Comparison of ENCODE assay signal across 9 mouse cellular contexts in the genomic region with DNA sequence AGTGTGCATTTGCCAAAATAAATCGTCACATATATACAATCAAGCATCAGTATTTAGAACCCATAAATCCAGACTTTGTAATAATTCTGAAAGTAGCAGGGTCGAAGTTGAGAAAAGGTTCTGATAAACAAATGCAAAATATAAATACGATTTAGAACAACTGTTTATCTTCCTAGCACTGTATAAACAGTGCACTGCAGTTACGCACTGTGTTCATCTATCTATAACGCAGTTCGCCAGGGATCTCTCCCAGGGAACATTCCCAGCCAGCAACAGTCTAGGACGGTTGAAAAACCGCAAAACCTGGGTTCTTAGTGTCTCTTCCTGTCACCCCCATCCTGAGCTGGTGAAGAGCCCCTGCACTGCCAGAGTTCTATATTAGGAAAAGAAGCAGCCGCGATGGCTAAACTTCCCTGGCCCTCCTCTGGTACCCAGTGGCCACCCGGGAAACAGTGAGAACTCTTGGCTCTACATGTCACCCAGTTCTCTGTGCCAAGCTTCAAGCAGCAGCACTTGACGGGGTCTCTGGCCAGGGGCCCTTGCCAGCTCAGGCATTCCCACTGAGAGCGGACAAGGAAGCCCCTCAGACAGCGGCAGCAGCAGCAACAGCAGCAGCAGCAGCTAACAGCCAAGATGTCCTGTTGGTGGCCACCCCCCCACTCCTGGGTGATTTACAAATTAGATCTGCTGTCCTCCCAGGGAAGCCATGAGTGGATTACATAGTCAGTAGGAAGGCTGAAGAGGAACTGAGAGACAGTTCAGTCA. TPM values are rescaled to one million over a fixed set of nuclear protein-coding genes. Genes with fewer than 3 reads are reported as not detected.
A peak's percentile ranks its signal among the peaks of the same experiment; 100 is the strongest.
DNase-seq lines count a peak whose midpoint lies in the region; ATAC-seq and TF ChIP-seq lines count a peak whose summit lies in the region.
"Had no signal": no experiment of that assay in that cellular context is flagged by ENCODE, and none has a peak within 500 bp of the region (broad histone marks: within the 10 kb centered on the region; RNA-seq: fewer than 3 reads in every experiment).

No protein-coding gene starts in this region.

- no peak for TF ChIP-seq EP300 in stomach, postnatal 0 days (optimal IDR thresholded peaks at IDR 0.05)

- H3K36me3 ChIP-seq in hindbrain, embryonic 14.5 days (replicated peaks; ENCODE audit: control insufficient read depth, insufficient read depth), result no peaks in the 10 kb centered on the region
- no peaks in the 10 kb centered on the region for H3K36me3 ChIP-seq in hindbrain, embryonic 11.5 days (ENCODE audit: control insufficient read depth, insufficient read depth, low read length)
- no peaks in the 10 kb centered on the region for H3K36me3 ChIP-seq in intestine, embryonic 15.5 days
- H3K36me3 ChIP-seq in stomach, postnatal 0 days (ENCODE audit: control insufficient read depth, insufficient read depth, low read length), result no peaks in the 10 kb centered on the region
- H3K36me3 ChIP-seq: liver, embryonic 13.5 days had no signal

- H3K4me2 ChIP-seq in hindbrain, embryonic 14.5 days (replicated peaks), result no peak overlapping the region
- no peak overlapping the region for H3K4me2 ChIP-seq in hindbrain, embryonic 11.5 days (replicated peaks; ENCODE audit: low read depth, low read length)
- no peak overlapping the region for H3K4me2 ChIP-seq in intestine, embryonic 15.5 days (replicated peaks)
- H3K4me2 ChIP-seq in stomach, postnatal 0 days (replicated peaks; ENCODE audit: low read depth), result peak overlapping the region; percentile 25; the same call in 1 of the 2 replicates
- H3K4me2 ChIP-seq: liver, embryonic 13.5 days had no signal

- H3K9ac ChIP-seq in hindbrain, embryonic 14.5 days, result no peak overlapping the region
- H3K9ac ChIP-seq in hindbrain, embryonic 11.5 days (ENCODE audit: low read depth, low read length), result no peak overlapping the region
- H3K9ac ChIP-seq in intestine, embryonic 15.5 days, result no peak overlapping the region
- H3K9ac ChIP-seq in stomach, postnatal 0 days (ENCODE audit: low read length), result 0 out of 2 replicates have a peak overlapping the region, but pooled peaks have one; percentile 8
- H3K9ac ChIP-seq: liver, embryonic 13.5 days had no signal

- H3K4me1 ChIP-seq in hindbrain, embryonic 14.5 days (replicated peaks; ENCODE audit: control insufficient read depth, insufficient read depth, low read length), result peaks cover 7% of the 10 kb centered on the region
- no peaks in the 10 kb centered on the region for H3K4me1 ChIP-seq in hindbrain, embryonic 11.5 days (replicated peaks; ENCODE audit: control insufficient read depth, insufficient read depth, low read length)
- peaks cover 91% of the 10 kb centered on the region for H3K4me1 ChIP-seq in intestine, embryonic 15.5 days (replicated peaks)
- H3K4me1 ChIP-seq in stomach, postnatal 0 days (replicated peaks; ENCODE audit: control insufficient read depth, insufficient read depth), result peaks cover 34% of the 10 kb centered on the region

- H3K27ac ChIP-seq in hindbrain, embryonic 14.5 days, result peak overlapping the region; percentile 66
- no peak overlapping the region for H3K27ac ChIP-seq in hindbrain, embryonic 11.5 days (ENCODE audit: low read depth, low read length)
- peak overlapping the region; percentile 90 for H3K27ac ChIP-seq in intestine, embryonic 15.5 days
- peak overlapping the region; percentile 90 for H3K27ac ChIP-seq in stomach, postnatal 0 days (replicated peaks)
- H3K27ac ChIP-seq: liver, embryonic 13.5 days had no signal

- DNase-seq in hindbrain, embryonic 14.5 days (ENCODE audit: low spot score), result no peak
- no peak for DNase-seq in hindbrain, embryonic 11.5 days (ENCODE audit: low spot score)
- DNase-seq in right cerebral cortex, postnatal 4 days, result peak; percentile 39
- DNase-seq in right cerebral cortex, postnatal 25 days, result no peak
- DNase-seq in stomach, postnatal 0 days (ENCODE audit: low spot score), result no peak
- DNase-seq in embryo, embryonic 11 days, result no peak
- DNase-seq: liver, embryonic 13.5 days had no signal

- H3K27me3 ChIP-seq in hindbrain, embryonic 14.5 days (ENCODE audit: control insufficient read depth, insufficient read depth, low read length), result no peaks in the 10 kb centered on the region
- H3K27me3 ChIP-seq in hindbrain, embryonic 11.5 days (ENCODE audit: control insufficient read depth, insufficient read depth, low read length), result no peaks in the 10 kb centered on the region
- H3K27me3 ChIP-seq in intestine, embryonic 15.5 days (replicated peaks), result no peaks in the 10 kb centered on the region
- H3K27me3 ChIP-seq in stomach, postnatal 0 days (ENCODE audit: control insufficient read depth, insufficient read depth, low read length), result no peaks in the 10 kb centered on the region

- WGBS in hindbrain, embryonic 14.5 days, result 77% methylated on average over 14 of the region's 14 CpGs
- 83% methylated on average over 14 of the region's 14 CpGs for WGBS in hindbrain, embryonic 11.5 days
- WGBS in intestine, embryonic 15.5 days, result 35% methylated on average over 14 of the region's 14 CpGs
- WGBS in stomach, postnatal 0 days, result 36% methylated on average over 14 of the region's 14 CpGs

- no peak for ATAC-seq in hindbrain, embryonic 14.5 days (ENCODE audit: low FRiP score)
- no peak for ATAC-seq in hindbrain, embryonic 11.5 days (ENCODE audit: low FRiP score)
- 0 out of 2 replicates have a peak, but pooled peaks have one; percentile 21 for ATAC-seq in intestine, embryonic 15.5 days
- peak; percentile 22; the same call in 1 of the 2 replicates for ATAC-seq in stomach, postnatal 0 days (ENCODE audit: low FRiP score, low TSS enrichment)
- ATAC-seq in inflammation-experienced regulatory T-cells, adult 6 months, result no peak

- no peaks in the 10 kb centered on the region for H3K9me3 ChIP-seq in hindbrain, embryonic 14.5 days (ENCODE audit: control insufficient read depth, low read length)
- H3K9me3 ChIP-seq in hindbrain, embryonic 11.5 days (ENCODE audit: control insufficient read depth, low read length), result no peaks in the 10 kb centered on the region
- H3K9me3 ChIP-seq in intestine, embryonic 15.5 days, result no peaks in the 10 kb centered on the region
- H3K9me3 ChIP-seq in stomach, postnatal 0 days (ENCODE audit: control insufficient read depth, low read length), result no peaks in the 10 kb centered on the region
- H3K9me3 ChIP-seq: liver, embryonic 13.5 days had no signal

- H3K4me3 ChIP-seq in hindbrain, embryonic 14.5 days (replicated peaks; ENCODE audit: low read length), result no peak overlapping the region
- no peak overlapping the region for H3K4me3 ChIP-seq in hindbrain, embryonic 11.5 days (ENCODE audit: low read depth, low read length)
- no peak overlapping the region for H3K4me3 ChIP-seq in intestine, embryonic 15.5 days (replicated peaks)
- no peak overlapping the region for H3K4me3 ChIP-seq in stomach, postnatal 0 days (ENCODE audit: low read depth, low read length)
- H3K4me3 ChIP-seq: liver, embryonic 13.5 days had no signal

- TF ChIP-seq CTCF in stomach, postnatal 0 days (IDR thresholded peaks at IDR 0.05; ENCODE audit: low read depth), result no peak

RNA-seq across cellular contexts. Expression of a gene that starts 54.3 kb away (rescaled TPM):
- polyA plus RNA-seq in hindbrain, embryonic 14.5 days (2014; fragmentation: Nextera tagmentation; extraction: Ambion mirVana), result 2.3 and 2.7 TPM in 2 replicates
- polyA plus RNA-seq in hindbrain, embryonic 11.5 days (2014; fragmentation: Nextera tagmentation; extraction: Ambion mirVana), result 5.5 and 7.1 TPM in 2 replicates
- polyA plus RNA-seq in intestine, embryonic 15.5 days (2015; fragmentation: Nextera tagmentation; extraction: Ambion mirVana), result 11.9 and 13.0 TPM in 2 replicates
- 6.0 and 7.3 TPM in 2 replicates for polyA plus RNA-seq in stomach, postnatal 0 days (2015; fragmentation: Nextera tagmentation; extraction: Ambion mirVana)
- not detected for polyA plus RNA-seq in inflammation-experienced regulatory T-cells, adult 6 months (2017; shearing (Covaris generic))

Comparison
In these comparisons a context has a peak if more than half of its experiments do, and no peak if none do; other contexts are left out.
1. ATAC-seq: peak in intestine, embryonic 15.5 days (single experiment) and stomach, postnatal 0 days (single experiment); none in hindbrain, embryonic 14.5 days (single experiment), hindbrain, embryonic 11.5 days (single experiment) and inflammation-experienced regulatory T-cells, adult 6 months (single experiment).